Mouse (Mus musculus): Measurements from ENCODE around the gene Zc2hc1c.

DNA sequence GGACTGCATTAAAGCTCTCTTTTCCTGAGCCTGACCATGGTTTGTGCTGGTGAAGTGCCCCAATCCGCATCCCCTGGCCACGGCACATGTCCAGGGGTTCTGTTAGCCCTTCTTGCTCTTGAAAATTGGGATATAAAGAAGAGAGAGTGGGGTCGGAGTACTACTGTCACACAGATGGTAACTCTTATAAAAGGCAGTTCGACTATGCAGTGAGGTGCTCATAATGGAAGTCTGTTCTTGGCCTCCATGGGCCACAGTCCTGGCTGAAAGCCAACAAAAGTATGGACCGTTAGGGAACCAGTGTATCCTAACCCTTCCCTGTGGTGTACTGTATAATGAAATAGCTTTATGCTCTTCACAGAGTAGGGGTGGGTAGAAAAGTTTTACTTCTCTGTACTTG lies 8.5 kb downstream of the Zc2hc1c start:
- TF ChIP-seq CTCF (IDR thresholded peaks at IDR 0.05; ENCODE audit: insufficient read depth, low read depth, low read length) (no peak), POLR2A (IDR thresholded peaks at IDR 0.05; ENCODE audit: insufficient read depth, low read depth, low read length) (no peak)
